Mouse (Mus musculus) cerebellum, adult 2 months (tissue): ENCODE measurements around the gene Ano2.

ENCODE experiments used
- CTCF ChIP-seq: fragments of 200-500 bp; IDR thresholded peaks from 2 replicates; pipeline ENCODE4 v1.5.1; 2011; ENCODE audit warnings: low read depth, mild to moderate bottlenecking, control low read depth, low read length, moderate library complexity, borderline replicate concordance; ENCODE audit not compliant: insufficient read depth
- POLR2A ChIP-seq: fragments of 200-500 bp; IDR thresholded peaks from 2 replicates; pipeline ENCODE4 v1.6.1; 2011; ENCODE audit warnings: low read length, control low read depth, borderline replicate concordance; ENCODE audit not compliant: insufficient read depth

DNA sequence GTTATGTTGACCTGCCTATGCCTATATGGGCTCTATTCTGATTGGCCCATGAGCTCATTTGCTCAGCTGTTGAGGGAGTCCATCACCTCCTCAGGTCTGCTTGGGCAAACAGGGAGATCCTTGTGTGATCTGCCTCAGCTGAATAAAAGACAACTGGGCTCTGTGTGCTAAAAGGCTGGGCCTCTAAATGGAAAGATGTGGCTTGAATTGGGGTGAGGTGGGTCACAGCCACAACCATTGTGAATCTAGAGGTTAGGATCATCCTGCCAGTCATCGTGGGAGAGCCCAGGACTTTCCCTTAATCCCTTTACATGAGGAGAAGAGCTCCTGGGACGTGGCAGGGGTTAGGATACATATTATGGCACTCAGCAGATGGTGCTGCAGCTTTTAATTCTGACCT, 188.5 kb downstream of the Ano2 start:
- TF ChIP-seq CTCF (no peak), POLR2A (no peak)
